Mouse (Mus musculus) midbrain, embryonic 10.5 days (tissue): ENCODE results near the gene Raver1. TPM values are rescaled to one million over a fixed set of nuclear protein-coding genes. Genes with fewer than 3 reads are reported as not detected.

Experiments
- DNase-seq: peaks from one replicate; pipeline ENCODE4 v3.0.0-alpha.2; 2017; ENCODE audit warnings: low spot score
- H3K27ac ChIP-seq: fragments of 300-500 bp; sonication (generic); replicated peaks from 2 replicates; pipeline ENCODE4 v1.5.1; 2016; ENCODE audit warnings: mild to moderate bottlenecking
- H3K27me3 ChIP-seq: fragments of 300-500 bp; sonication (generic); 2 replicates; pipeline ENCODE4 v1.6.1; 2016; ENCODE audit warnings: low read depth, mild to moderate bottlenecking; ENCODE audit not compliant: poor library complexity, severe bottlenecking
- H3K36me3 ChIP-seq: fragments of 300-500 bp; sonication (generic); 2 replicates; pipeline ENCODE4 v1.6.1; 2016; ENCODE audit warnings: mild to moderate bottlenecking, moderate library complexity
- H3K4me1 ChIP-seq: fragments of 300-500 bp; sonication (generic); 2 replicates; pipeline ENCODE4 v1.6.1; 2016
- H3K4me3 ChIP-seq: fragments of 300-500 bp; sonication (generic); 2 replicates; pipeline ENCODE4 v1.5.1; 2016; ENCODE audit warnings: mild to moderate bottlenecking, moderate library complexity
- H3K9me3 ChIP-seq: fragments of 300-500 bp; sonication (generic); replicated peaks from 2 replicates; pipeline ENCODE4 v1.6.1; 2016; ENCODE audit warnings: mild to moderate bottlenecking
- WGBS: fragments of 180-500 bp; shearing (Covaris S2); methylation state at CpG from one replicate; pipeline ENCODE4 v1.1.7; 2016; 5-methylcytosine and 5-hydroxymethylcytosine counted together
- polyA plus RNA-seq: library from polyadenylated mRNA; unstranded; fragments of >200 nt; fragmentation: Nextera tagmentation; extraction: Ambion mirVana; gene quantifications from 2 replicates; pipeline ENCODE4 v1.2.1, GENCODE M21; 2016

The Raver1 gene
- polyA plus RNA-seq, 1 experiment from 2014 or later = 95.4 TPM

DNA sequence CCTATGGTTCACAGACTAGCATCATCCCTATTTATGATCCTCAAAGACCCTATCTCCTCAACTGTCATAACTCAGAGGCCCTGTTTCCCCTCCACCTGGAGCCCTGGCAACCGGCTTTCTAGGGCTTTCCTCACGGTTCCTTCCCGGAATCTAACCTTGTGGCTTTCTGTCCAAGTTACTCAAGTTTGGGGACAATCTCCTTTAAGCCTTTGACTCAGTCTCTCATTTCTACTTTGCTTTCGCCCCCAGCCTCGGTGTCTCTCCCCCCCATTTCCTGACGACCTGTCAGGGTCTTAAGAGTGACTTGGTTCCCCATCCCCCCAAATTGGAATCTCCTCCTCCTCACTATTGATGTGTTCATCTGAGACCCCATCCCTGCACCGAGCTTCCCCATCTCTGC lies 59.3 kb downstream of the Raver1 start:
- Histone ChIP-seq H3K27ac (no peak overlapping the region), H3K4me3 (peak overlapping the region; percentile 58), H3K27me3 (peaks cover 100% of the 10 kb centered on the region), H3K36me3 (no peaks in the 10 kb centered on the region), H3K4me1 (peaks cover 82% of the 10 kb centered on the region), H3K9me3 (no peaks in the 10 kb centered on the region)
- no peak for DNase-seq
- WGBS = 3% methylated on average over 7 of the region's 7 CpGs

DNA sequence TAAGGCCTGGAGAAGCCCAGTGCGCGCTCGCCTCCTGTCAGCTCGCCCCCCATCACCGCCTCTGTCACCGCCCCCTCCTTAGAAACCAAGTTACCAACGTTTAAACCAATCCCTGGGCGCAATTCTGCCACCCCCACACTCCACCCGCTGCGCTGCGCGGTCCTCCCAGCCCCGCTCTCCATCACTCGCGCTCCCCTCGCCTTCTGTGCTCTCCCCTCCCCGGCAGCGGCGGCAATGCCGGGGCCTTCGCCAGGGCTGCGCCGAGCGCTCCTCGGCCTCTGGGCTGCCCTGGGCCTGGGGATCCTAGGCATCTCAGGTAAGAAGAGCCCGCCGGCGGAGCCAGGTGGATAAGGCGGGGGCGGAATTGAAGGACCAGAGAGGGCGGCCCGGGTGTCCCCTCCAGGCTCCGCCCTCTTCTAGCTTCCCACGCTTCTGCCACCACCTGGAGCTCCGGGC lies 59.9 kb downstream of the Raver1 start, which contains the start of gene Icam5:
TSS of gene Icam5 (plus strand) at position 178 of the 456 bp plus-strand sequence.
- H3K4me3 ChIP-seq = peak within 1 kb of the TSS; percentile 58
- DNase-seq = no peak
- no peaks in the 10 kb centered on the region for H3K9me3 ChIP-seq
- no peak within 1 kb of the TSS for H3K27ac ChIP-seq
- under 1% methylated on average over 35 of the region's 35 CpGs for WGBS
- no peaks in the 10 kb centered on the region for H3K36me3 ChIP-seq
- peaks cover 77% of the 10 kb centered on the region for H3K4me1 ChIP-seq
- peaks cover 100% of the 10 kb centered on the region for H3K27me3 ChIP-seq

DNA sequence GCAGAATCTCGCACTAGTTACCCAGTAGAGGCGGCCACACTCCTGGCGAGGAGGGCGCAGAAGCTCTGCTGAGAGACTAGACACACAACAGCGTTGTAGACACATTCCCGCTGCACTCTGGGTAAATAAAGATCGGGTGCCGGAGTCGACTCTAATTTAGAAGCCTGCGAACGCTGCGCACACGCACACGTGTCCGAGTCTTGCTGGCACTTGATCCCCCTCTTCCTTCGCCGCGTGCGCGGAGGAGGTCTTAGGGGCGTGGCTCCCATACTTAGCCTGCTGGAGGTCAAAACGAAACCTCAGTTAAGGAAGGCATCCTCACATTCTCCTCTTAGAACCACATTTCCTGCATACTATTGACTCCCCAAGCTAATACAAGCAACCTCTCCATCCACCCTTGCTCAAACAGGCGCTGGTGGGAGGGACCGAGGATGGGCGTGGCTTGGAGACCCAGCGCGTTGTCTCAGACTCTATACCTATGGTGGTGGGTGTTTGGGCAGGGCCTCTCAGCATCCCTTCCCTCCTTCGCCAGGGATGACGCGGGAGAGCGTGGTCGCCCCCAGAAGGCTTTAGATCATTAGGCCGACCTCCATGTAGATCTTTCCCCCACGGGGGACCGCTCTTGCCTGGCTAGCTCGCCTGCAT lies 60.4 kb downstream of the Raver1 start:
- peak; percentile 58 for DNase-seq
- Histone ChIP-seq H3K4me3 (peak overlapping the region; percentile 58), H3K27ac (no peak overlapping the region), H3K36me3 (no peaks in the 10 kb centered on the region), H3K9me3 (no peaks in the 10 kb centered on the region), H3K27me3 (peaks cover 100% of the 10 kb centered on the region), H3K4me1 (peaks cover 71% of the 10 kb centered on the region)
- WGBS = under 1% methylated on average over 36 of the region's 36 CpGs

DNA sequence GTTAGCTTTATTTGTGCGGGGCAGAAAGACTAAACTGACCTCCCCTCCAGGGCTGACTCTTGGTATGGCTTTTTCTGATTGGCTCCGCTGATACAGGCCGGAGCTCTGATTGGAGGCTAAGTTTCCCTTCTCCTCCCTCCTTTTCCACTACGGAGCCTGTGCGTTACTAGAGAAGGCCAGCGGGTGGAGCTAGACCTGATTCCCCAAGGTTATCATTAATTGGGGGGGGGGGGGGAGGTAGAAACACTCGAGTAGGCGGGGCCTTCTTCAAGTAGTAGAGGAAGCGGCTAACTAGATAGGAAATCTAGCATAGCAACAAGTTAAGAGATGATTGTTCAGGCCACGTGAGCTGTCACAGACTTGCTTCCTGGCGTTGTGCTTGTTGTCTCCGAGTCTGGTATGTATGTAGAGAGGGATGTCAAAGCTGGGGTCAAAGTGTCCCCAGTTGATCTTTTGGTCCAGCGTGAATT lies 61.0 kb downstream of the Raver1 start:
- Histone ChIP-seq H3K27ac (no peak overlapping the region), H3K36me3 (no peaks in the 10 kb centered on the region), H3K4me1 (peaks cover 67% of the 10 kb centered on the region), H3K9me3 (no peaks in the 10 kb centered on the region), H3K27me3 (peaks cover 100% of the 10 kb centered on the region), H3K4me3 (peak overlapping the region; percentile 58)
- WGBS = under 1% methylated on average over 13 of the region's 13 CpGs
- DNase-seq = peak; percentile 80

DNA sequence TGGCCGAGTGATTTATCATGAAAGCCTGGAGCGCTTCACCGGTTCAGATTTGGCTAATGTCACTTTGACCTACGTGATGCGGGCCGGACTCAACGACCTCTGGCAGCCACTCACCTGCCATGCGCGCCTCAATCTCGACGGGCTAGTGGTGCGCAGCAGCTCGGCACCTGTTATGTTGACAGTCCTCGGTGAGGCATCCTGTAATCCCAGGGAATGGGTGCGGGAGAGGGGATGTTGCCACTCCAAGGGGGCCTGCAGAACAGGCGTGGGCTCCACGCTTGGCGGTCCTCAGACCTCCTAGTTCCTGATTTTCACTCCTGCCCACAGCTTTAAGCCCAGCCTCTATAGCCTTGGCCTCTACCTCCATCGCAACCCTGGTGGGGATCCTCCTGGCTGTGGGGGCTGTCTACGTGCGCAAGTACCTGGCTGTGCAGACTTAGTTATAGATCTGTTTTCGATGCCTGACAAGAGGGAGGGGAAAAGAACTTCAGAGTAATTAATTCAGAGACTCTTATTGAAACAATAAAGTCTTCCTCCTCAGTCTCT lies 61.7 kb downstream of the Raver1 start:
- no peak for DNase-seq
- no peaks in the 10 kb centered on the region for H3K36me3 ChIP-seq
- H3K27ac ChIP-seq = no peak overlapping the region
- peaks cover 61% of the 10 kb centered on the region for H3K4me1 ChIP-seq
- 26% methylated on average over 22 of the region's 22 CpGs for WGBS
- no peaks in the 10 kb centered on the region for H3K9me3 ChIP-seq
- peaks cover 99% of the 10 kb centered on the region for H3K27me3 ChIP-seq
- H3K4me3 ChIP-seq = peak overlapping the region; percentile 58

DNA sequence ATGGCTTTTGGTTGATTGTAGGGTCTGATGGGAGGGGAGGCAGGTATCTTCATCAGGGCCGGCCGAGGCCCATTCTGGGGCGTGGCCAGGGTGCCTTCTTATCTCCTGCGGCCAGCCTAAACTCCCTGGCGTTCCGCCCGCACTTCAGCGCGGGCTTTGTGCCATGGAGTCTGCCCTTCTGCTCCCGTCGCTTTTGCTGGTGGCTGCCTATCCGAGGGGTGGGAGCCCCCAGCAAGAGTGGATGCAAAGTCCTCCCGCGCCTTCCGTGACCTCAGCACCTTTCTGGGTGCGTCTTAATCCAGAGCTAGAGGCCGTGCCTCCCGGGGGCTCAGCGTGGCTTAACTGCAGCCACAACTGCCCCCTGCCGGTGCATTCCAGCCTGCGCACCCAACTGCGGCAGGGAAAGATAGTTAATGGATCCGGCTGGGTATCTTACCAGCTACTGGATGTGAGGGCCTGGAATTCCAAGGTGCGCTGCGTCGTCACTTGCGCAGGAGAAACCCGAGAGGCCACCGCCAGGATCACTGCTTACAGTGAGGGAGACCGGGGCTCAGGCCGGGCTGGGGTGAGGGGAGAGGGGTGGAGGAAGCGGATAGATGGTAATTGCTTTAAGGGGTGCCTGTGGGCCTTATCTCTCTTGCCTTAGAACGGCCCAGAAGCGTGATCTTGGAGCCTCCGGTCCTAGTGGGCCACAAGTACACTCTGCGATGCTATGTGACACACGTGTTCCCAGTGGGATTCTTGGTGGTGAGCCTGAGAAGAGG lies 62.3 kb downstream of the Raver1 start, which contains the start of gene Icam4:
TSS of gene Icam4 (plus strand) at position 83 of the 764 bp plus-strand sequence.
- H3K4me3 ChIP-seq = peak within 1 kb of the TSS; percentile 58
- H3K36me3 ChIP-seq = no peaks in the 10 kb centered on the region
- peak; percentile 84 for DNase-seq
- peaks cover 92% of the 10 kb centered on the region for H3K27me3 ChIP-seq
- peak within 1 kb of the TSS; percentile 72 for H3K27ac ChIP-seq
- H3K9me3 ChIP-seq = no peaks in the 10 kb centered on the region
- WGBS = 3% methylated on average over 37 of the region's 37 CpGs
- peaks cover 55% of the 10 kb centered on the region for H3K4me1 ChIP-seq

DNA sequence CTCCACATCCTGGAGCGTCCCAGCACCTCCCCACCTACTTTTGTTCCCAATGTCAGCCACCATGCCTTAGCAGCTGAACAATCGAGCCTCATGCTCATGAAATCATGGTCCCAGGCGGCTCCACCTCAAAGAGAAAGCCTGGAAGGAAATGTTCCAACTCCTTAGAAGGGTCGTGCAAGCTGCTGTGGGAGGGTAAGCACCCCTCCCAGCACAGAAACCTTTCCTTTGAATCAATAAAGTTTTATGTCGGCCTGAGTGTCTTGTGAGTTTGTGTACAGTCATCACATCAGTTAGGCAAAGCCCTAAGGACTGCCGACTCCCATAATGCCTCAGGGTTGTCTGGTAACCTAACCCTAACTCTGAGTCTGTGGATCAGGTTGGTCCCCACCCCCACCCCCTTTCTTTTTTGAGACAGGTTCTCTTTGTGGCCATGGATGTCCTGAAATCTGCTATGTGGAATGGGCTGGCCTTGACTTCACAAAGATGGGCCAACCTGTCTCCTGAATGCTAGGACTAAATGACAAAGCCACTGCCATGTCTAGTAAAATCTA lies 63.2 kb downstream of the Raver1 start:
- H3K4me1 ChIP-seq = peaks cover 53% of the 10 kb centered on the region
- no peak for DNase-seq
- H3K9me3 ChIP-seq = no peaks in the 10 kb centered on the region
- no peaks in the 10 kb centered on the region for H3K36me3 ChIP-seq
- 75% methylated on average over 6 of the region's 6 CpGs for WGBS
- H3K27ac ChIP-seq = no peak overlapping the region; the same call in 1 of the 2 replicates
- H3K4me3 ChIP-seq = no peak overlapping the region
- H3K27me3 ChIP-seq = peaks cover 84% of the 10 kb centered on the region

DNA sequence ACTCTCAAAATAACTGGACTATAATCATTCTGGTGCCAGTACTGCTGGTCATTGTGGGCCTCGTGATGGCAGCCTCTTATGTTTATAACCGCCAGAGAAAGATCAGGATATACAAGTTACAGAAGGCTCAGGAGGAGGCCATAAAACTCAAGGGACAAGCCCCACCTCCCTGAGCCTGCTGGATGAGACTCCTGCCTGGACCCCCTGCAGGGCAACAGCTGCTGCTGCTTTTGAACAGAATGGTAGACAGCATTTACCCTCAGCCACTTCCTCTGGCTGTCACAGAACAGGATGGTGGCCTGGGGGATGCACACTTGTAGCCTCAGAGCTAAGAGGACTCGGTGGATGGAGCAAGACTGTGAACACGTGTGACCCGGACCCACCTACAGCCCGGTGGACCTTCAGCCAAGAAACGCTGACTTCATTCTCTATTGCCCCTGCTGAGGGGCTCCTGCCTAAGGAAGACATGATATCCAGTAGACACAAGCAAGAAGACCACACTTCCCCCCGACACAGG lies 64.0 kb downstream of the Raver1 start:
- no peak for DNase-seq
- no peaks in the 10 kb centered on the region for H3K9me3 ChIP-seq
- H3K27ac ChIP-seq = no peak overlapping the region
- WGBS = 54% methylated on average over 8 of the region's 8 CpGs
- H3K36me3 ChIP-seq = no peaks in the 10 kb centered on the region
- H3K27me3 ChIP-seq = peaks cover 76% of the 10 kb centered on the region
- H3K4me3 ChIP-seq = no peak overlapping the region
- peaks cover 45% of the 10 kb centered on the region for H3K4me1 ChIP-seq

DNA sequence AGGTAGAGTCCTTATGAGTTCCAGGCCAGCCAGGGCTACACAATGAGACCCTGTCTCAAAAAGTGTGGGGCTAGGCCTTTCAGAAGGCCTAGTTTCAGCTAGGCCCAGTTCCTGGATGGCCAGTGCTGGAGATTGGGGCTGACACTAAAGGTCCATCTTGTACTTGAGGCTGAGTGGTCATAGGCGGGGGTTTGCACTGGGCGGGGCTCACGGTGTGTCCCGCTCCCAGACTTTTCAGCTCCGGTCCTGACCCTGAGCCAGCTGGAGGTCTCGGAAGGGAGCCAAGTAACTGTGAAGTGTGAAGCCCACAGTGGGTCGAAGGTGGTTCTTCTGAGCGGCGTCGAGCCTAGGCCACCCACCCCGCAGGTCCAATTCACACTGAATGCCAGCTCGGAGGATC lies 65.0 kb downstream of the Raver1 start:
- H3K27ac ChIP-seq = no peak overlapping the region; the same call in 1 of the 2 replicates
- DNase-seq = no peak
- H3K36me3 ChIP-seq = no peaks in the 10 kb centered on the region
- no peaks in the 10 kb centered on the region for H3K9me3 ChIP-seq
- peaks cover 66% of the 10 kb centered on the region for H3K27me3 ChIP-seq
- H3K4me3 ChIP-seq = no peak overlapping the region
- WGBS = 86% methylated on average over 12 of the region's 12 CpGs
- peaks cover 35% of the 10 kb centered on the region for H3K4me1 ChIP-seq

DNA sequence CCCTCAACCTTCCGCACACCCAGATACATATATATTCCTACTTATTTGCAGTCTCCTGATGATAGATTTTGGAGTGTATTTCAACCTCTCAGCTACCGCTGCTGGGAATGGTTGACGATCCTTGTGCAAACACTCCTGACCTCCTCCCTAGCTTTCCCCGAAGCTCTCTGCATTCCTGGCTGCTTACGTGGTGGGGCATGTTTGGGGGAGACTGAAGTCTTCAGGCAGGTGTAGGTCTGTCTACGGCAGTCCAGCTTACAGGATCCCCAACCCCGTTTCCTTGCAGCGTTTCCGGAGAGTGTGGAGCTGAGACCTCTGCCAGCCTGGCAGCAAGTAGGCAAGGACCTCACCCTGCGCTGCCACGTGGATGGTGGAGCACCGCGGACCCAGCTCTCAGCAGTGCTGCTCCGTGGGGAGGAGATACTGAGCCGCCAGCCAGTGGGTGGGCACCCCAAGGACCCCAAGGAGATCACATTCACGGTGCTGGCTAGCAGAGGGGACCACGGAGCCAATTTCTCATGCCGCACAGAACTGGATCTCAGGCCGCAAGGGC lies 66.5 kb downstream of the Raver1 start:
- no peaks in the 10 kb centered on the region for H3K9me3 ChIP-seq
- H3K4me3 ChIP-seq = no peak overlapping the region
- H3K27ac ChIP-seq = no peak overlapping the region
- peaks cover 51% of the 10 kb centered on the region for H3K27me3 ChIP-seq
- WGBS = 69% methylated on average over 19 of the region's 19 CpGs
- peaks cover 20% of the 10 kb centered on the region for H3K4me1 ChIP-seq
- no peaks in the 10 kb centered on the region for H3K36me3 ChIP-seq
- DNase-seq = no peak
